Mouse (Mus musculus) c-Kit-negative CD71-positive TER-119-positive erythroid progenitor cells, embryonic 14.5 days (primary cell): ENCODE results near the gene Cep131.

Experiments
- DNase-seq: peaks from one replicate; pipeline ENCODE4 v3.0.0-alpha.2; 2013; ENCODE audit warnings: low read depth, low spot score

Cep131 gene

GRCm38 (mm10) chr11:120052274-120052673, 34.4 kb downstream of the Cep131 start:
- no peak for DNase-seq

GRCm38 (mm10) chr11:120051124-120051811, 35.4 kb downstream of the Cep131 start:
- DNase-seq, result no peak

DNA sequence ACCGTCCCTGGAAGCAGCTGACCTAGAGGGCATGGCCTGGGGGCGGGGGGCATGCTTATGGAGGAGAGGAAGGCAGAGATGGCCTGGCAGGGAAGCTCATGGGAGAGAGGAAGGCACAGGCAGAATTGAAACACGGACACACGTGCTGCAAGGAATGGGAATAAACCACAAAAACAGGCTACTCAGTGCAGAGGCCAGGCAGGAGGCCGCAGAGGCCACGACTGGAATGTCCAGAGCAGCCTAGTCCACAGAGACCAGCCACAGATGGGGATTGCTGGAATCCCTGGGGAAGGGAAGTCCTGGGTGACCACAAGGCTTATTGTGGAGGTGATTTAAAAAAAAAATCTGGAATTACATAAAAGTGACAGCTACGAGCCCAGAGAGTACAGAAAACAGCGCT, 37.6 kb downstream of the Cep131 start:
- DNase-seq, result no peak

- no peak for DNase-seq
Observed at GRCm38 (mm10) chr11:120048252-120048556, 38.4 kb downstream of the Cep131 start.

DNA sequence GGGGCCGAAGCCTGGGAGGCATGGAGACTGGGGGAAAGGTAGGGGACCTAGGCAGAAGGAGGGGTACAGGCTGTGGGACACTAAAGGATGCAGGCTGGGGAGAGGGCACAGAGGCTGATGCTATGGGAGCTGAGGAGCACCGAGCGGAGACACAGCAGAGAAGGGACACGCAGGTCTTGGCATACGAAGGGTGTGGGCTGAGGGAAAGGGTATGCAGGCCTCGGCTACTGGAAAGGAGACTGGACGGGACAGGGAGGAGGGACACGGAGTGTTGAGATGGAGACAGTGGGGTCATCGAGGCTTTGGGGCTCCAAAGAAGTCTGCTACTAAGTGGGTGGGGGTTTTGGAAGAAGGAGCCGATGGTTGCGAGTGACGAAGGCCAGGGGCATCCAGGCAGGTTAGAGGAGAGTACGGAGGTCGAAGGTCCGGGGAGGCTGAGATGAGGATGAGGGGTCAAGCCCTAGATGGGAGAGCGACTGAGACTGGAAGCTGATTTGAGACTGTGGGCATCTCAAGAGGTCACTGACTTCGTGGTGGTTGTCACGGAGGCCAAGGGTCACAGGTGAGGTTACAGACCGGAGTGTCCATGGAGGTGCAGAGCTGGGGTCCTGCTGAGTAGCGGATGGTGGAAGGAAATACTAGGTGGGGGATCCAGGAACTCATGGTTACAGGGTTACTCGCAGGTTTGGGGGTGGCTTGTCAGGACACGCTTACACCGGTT, 38.9 kb downstream of the Cep131 start:
- DNase-seq, result no peak

DNA sequence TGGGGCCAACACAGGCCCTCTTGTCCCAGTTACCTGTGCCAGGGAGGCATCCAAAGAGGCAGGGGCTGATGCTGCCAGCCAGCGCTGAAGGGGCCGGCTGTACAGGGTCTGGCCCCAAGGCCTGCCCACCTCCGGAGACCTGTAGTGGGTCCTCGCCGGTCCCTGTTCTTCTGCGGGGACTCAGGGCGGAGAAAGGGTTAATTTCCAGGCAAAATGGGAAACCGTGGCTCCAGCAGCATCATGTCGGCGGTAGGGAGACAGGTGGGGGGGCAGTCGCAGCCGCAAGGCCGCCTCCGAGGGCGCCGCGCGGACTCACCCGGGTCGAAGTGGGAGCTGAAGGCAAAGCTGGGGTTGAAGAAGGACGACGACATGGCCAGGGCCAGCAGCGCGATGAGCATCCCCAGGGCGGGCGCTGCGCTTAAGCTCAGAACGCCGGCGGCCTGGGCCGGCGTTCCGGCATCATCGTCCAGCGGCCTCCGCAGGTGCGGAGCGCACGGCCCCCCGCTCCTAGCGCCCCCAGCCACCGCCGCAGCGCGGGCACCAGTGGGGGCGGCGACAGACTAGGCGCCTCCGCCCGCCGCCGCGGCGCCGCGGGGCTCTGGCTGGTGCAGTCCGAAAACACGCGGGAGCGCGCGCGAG, 40.0 kb downstream of the Cep131 start, which contains the start of gene Aatk:
Gene Aatk, minus strand, starts transcription at position 615 of the 639 bp plus-strand sequence.
- no peak for DNase-seq

DNA sequence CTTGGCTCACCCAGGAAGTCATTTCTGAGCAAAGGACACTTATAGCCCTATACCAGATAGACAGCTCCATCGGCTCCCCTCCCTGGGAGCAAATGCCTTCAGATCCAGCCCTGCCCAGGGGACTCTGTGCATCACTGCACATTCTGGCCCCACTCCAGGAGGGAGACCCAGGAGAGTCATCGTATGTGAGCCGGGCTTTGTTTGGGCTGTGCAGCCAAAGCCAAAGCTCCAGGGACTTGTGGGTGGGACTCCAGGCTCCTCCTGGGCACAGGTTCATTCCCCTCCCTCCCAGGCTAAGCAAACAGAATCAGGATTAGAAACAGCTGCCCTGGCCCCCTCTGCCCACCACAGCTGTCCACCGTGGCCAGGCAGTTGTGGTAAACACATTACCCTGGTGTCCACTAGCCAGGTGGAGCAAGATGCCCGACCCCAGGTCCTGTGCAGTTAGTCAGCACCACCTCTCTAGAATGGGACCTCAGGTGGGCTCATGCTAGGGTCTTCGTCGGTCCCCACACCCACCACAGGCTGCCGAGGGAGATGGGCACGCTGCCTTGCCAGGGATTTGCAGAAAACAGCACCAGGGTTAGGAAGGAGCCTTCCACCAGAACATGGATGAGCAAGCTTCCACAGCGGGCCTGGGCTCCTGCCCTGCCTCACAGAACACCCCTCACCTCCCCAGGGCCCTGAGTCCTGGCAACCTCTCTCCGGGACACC, 40.6 kb downstream of the Cep131 start:
- no peak for DNase-seq

DNA sequence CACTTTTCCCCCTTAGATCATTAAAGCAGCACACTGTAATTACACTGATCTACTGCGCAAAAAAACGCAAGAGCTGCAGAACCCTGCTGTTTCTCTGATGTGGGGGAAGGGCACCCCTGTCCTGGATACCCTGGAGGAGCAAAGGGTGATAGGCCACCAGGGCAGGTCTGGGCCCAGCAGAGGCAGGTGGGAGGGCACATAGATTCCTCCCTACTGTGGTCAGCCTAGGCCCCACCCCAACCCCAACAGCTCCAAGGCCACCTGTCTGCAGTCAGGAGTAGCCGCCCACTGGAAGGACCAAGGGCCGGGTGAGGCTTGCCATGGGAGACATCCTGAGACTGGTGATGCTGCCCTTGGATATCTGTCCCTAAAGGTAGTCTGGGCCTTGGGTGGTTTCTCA, 41.3 kb downstream of the Cep131 start:
- no peak for DNase-seq

DNA sequence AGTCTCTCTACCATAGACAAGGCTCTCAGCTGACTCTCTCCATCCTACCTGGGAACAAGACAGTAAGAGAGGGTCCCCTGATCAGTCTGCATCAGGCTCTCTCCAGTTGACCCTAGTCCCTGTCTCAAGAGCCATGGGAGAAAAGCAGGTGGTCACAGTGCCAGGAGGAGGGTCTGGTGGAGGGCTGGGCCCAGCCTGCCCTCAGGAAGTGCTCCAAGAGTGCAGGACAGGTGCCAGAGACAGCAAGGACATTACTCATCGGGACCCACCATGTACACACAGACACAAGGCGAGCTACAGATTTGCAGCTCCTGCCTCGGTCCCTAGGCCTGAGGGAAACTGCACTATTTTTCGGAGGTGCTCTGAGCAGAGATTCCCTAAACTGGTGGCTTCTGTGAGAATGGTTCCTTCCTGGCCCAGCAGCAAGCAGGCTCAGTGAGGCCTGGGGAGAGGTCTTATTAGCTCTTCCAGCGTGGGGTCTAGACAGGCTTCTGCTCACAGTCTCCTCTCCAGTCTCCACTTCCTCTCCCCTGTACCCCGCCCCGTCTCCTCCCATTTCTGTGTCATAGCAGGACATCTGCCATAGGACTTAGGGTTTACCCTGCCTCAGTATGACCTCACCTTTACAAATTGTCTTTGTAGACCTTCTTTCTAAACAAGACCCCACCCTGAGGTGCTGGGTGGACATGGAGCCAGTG, 44.3 kb downstream of the Cep131 start:
- no peak for DNase-seq

- DNase-seq, result no peak
Observed at GRCm38 (mm10) chr11:120041191-120042123, 45.2 kb downstream of the Cep131 start.

GRCm38 (mm10) chr11:120040440-120040839, 46.2 kb downstream of the Cep131 start:
- no peak for DNase-seq

DNA sequence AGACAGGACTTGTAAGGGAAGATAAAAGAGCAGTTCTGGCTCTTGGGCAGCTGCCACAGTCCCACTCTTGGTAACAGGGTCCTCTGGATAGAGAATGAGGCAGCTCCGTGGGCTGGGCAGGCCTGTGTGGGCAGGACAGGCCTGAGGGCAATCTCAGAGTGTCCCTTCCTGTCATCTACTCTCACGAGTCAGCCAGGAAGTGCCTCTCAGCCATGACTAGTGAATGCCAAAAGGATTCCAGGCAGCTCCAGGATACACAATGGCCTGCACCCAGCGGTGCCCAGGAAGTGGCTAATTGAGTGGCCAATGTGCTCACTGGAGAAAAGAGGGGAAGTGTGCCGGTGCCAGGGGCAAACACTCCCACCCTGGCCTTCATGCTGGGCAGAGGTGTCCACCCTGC, 47.0 kb downstream of the Cep131 start:
- DNase-seq, result no peak

DNA sequence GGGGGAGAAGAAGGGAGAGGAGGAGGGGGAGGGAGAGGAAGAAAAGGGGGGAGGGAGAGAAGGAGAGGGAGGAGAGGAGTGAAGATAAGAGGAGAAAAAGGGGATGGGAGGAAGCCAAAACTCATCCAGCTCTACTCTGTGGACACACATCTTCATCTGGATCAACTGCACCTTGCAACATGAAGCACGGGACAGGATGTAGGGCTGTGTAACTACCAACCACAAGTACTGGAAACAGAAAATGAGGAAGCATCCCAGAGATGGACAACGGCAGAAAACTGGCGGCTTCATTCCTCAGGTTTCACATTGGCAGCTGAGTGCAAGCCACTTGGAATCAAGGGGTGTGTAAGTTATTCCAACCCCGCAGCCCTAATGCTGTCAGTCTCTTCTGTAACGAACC, 51.9 kb downstream of the Cep131 start:
- no peak for DNase-seq

DNA sequence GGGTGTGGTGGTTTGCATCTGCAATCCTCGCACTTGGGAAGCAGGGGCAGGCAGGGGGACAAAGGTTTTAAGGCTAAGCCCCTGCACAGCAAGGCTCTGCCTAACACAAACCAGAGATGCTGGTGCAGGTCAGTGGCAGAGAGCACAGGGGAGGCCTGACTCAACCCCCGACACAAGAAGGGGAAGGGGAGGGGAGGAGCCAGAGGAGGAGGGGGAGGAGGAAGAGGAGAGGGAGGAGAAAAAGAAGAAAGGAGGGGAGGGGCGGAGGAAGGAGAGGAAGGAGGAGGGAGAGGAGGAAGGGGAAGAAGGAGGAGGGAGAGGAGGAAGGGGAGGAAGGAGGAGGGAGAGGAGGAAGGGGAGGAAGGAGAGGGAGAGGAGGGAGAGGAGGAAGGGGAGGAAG, 52.3 kb downstream of the Cep131 start:
- DNase-seq, result no peak

GRCm38 (mm10) chr11:120033473-120033872, 53.2 kb downstream of the Cep131 start:
- DNase-seq, result no peak

GRCm38 (mm10) chr11:120032052-120032451, 54.6 kb downstream of the Cep131 start:
- no peak for DNase-seq

GRCm38 (mm10) chr11:120030145-120030901, 56.3 kb downstream of the Cep131 start:
- DNase-seq, result no peak

- DNase-seq, result no peak
Observed at GRCm38 (mm10) chr11:120029431-120030144, 57.0 kb downstream of the Cep131 start.
